Mouse (Mus musculus): Measurements from ENCODE around the gene Clca3a1.
"Not testable (repeated sequence)": the region's sequence is repeated elsewhere in the genome, so short reads cannot be mapped to it uniquely, and the experiment has no call there.

The Clca3a1 gene

DNA sequence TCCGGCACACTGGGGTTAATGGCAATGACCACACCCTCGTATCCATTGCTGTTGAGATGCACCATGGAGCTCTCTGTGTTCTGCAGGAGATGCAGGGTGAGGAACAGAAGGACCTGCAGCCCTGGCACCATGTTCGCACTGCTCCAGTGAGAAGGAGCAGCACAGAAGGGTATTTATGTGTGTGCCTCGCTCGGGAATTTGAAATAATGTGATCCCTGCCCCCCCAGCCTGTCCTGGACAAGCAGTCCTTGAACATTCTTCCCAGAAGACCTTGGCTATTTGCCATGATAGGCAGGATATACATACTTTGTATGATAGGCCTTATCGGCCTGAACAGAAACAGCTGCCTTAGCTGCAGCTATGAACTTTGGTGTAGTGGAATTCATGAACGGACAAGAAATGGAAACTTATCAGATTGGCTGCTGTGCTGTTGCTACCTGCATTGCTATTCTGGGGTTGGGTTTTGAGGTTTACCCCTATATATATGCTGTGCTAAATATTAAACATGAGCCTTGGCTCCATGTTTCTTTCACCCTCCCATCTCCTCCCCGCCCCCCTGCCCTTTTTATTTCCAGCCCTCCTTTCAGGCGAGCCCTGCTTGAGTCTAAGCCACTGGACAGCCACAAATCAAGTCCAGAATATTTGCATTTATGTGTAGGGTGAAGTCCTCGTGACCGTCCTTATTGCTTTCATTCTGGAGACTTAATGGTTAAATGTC lies at the start of gene Clca3a1:
Gene Clca3a1 (minus strand): TSS at position 386 of the 718 bp plus-strand sequence.
- in situ Hi-C loops (cut with MboI; ENCODE audit: low pct_unique_long_range_greater_than_20kb in 1 of 2, low sequenced_read_pairs in 2 of 2, unreplicated experiment in 1 of 2) = no loop called here

DNA sequence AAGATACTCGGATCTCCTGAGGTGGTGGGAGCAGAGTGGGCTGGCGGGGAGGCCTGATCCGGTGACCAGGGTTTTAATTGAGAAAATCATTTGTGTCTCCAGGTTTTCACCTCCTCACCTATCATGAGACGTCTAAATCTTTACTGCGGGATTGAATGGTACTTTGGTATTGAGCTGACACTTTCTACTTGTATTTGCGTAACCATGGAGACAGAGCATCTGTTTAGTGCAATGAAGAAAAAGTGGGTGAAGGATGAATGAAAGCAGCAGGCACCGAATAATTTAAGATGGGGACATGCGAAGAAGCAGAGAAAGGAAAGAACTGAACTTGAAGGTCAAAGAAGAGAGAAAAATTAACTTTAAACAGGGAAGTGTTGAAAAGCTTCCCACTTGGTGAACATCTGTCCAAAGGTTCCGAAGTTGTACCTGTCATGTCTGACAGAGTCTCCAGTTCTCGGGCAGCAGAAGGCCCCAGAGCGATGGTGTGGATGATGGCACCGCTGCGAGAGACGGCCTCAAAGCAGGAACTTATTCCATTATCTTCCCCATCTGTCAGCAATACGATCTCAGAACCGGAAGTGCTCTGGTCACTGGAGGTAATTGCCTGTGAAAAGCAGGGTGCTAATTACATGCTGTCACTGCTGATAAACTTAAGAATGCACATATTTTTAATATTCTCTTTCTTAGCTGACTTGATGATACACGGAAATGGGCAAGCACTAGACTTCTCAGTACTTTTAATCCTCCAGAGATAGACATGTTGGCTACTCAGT lies 47.6 kb upstream of the Clca3a1 start:
- in situ Hi-C loops (cut with MboI; ENCODE audit: low pct_unique_long_range_greater_than_20kb in 1 of 2, low sequenced_read_pairs in 2 of 2, unreplicated experiment in 1 of 2) = not testable (repeated sequence)

DNA sequence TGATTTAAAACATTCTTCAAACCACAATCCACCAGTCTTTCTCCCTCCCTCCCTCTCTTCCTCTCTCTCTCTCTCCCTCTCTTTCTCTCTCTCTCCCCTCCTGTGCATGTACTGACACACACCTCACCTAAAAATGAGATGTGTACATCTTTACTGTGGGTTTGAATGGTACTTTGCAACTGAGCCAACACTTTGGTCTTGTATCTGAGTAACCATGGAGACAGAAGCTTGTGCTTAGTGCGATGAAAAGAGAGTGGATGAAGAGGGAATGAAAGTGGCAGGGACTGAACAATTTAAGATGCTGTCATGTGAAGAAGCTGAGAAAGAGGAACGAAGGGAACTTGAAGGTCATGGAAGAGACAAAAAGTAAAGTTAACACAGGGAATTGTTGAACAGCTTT lies 45.8 kb upstream of the Clca3a1 start:
- in situ Hi-C loops (cut with MboI; ENCODE audit: low pct_unique_long_range_greater_than_20kb in 1 of 2, low sequenced_read_pairs in 2 of 2, unreplicated experiment in 1 of 2) = not testable (repeated sequence)

DNA sequence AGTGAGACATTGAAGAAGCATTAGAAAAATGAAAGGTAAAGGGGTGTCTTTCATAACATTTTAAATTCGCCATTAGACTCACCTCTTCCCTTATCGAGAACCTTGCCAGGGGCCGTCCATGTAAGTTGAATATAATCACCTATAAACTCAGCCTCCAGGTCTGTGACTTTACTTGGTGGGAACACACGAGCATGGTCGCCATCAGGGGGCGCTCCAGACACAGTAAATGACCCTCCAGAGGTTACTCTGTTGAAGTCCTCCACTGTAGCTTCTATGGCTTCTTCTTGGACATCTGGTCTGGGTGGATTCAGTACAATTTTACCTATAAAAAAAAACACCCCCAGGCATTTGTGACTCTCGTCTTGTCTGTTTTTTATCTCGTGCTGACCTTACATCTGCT lies 41.1 kb upstream of the Clca3a1 start:
- in situ Hi-C loops (cut with MboI; ENCODE audit: low pct_unique_long_range_greater_than_20kb in 1 of 2, low sequenced_read_pairs in 2 of 2, unreplicated experiment in 1 of 2) = no loop called here

DNA sequence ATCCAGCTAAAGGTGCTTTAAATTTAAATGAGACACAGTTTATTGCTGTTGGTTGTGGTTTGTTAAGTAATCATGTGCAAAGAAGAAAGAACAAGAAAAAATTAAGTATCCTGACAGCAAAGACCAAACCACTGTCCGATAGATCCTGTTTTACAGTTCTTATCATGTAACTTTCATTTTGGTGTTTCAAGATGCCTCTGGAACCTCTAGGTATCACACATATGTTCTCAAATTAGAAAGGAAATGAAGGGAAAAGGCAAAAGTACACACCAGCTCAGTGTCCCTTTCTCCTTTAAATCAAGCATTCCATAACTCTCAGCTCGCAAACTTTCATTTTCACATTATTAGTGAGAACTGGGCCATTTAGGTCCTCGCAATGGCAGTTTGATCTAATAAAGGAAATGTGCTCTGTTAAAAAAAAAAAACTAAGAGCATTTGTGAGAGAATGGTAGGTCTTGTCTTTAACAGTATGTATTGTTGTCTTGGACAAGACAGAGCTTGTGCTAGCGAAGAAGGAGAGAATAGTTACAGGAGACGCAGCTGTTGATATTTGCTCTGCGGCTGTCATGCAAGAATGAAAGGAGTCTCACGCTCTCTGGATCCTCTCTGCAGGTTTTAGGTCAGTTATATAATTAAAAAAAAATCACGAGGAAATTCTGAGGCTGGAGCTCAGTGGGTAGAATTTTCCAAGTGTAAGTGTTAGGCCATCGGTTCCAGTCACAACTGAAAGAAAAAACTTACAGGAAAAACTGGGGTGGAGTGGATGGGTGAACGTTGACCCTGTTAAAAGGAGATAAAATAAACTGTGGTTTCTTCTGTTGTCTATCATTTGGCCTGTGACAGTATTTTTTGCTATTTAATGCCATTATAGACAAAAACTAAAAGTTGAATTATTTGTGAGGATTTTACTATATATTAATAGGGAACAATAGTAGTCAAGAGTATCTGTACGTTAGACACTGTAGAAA lies 24.7 kb upstream of the Clca3a1 start:
- in situ Hi-C loops (cut with MboI; ENCODE audit: low pct_unique_long_range_greater_than_20kb in 1 of 2, low sequenced_read_pairs in 2 of 2, unreplicated experiment in 1 of 2) = loop anchor here in 1 of 2 experiments (25.0 kb wide), 1 partner anchor 227 kb away; no protein-coding TSS in a partner anchor

DNA sequence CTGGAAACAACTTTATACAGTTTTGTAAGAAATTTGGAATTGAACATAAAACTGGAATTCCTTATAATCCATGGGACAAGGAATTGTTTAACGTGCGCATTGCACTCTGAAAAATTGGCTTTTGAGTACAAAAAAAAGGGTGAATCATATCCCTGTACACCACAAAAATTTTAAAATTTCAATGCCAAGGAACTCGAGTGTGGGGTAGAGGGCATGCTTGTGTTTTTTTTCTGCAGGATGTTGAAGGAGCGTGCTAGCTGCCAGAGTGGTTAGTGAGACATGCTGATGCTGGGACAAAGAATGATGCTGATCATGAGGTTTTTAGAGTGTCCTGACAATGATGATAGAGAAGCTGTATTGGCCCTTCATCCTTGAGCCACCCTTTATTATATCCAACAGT lies 4.4 kb upstream of the Clca3a1 start:
- in situ Hi-C loops (cut with MboI; ENCODE audit: low pct_unique_long_range_greater_than_20kb in 1 of 2, low sequenced_read_pairs in 2 of 2, unreplicated experiment in 1 of 2) = no loop called here

DNA sequence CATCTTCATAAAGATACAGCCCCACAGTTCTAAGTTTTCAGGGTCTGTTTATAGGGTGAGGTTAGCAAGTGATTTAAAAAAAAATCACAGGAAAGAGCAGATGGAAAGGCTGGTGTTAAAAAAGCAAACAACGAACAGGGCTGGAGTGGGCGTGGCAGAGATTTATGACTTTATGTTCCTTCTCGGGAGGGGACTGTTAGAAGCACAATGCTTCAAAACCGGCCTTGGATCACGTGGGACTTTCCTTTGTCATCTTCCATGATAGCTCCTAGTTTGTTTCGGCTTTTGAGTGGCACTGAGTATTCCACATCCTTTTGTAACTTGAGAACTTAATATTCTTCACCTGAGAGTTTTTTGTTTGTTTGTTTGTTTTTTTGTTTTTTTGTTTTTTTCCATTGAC lies 677 bp upstream of the Clca3a1 start:
- in situ Hi-C loops (cut with MboI; ENCODE audit: low pct_unique_long_range_greater_than_20kb in 1 of 2, low sequenced_read_pairs in 2 of 2, unreplicated experiment in 1 of 2) = no loop called here

DNA sequence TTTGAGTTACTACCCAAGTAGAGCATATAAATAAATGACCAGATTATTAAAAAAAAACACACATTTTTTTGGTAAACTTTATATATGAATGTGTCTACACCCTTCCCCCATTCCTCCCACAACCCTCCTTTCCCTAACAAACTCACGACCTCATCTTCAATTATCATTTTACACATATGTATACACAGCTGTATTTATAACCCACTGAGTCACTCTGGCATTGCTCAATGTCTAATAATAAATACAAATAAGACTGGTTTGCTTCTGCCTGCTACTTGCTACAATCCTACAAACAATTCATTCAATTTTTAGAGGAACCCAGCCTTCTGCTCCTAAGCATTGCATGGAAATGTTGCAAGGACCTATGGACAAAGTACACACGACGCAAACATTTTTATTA lies 1.1 kb downstream of the Clca3a1 start:
- in situ Hi-C loops (cut with MboI; ENCODE audit: low pct_unique_long_range_greater_than_20kb in 1 of 2, low sequenced_read_pairs in 2 of 2, unreplicated experiment in 1 of 2) = no loop called here

DNA sequence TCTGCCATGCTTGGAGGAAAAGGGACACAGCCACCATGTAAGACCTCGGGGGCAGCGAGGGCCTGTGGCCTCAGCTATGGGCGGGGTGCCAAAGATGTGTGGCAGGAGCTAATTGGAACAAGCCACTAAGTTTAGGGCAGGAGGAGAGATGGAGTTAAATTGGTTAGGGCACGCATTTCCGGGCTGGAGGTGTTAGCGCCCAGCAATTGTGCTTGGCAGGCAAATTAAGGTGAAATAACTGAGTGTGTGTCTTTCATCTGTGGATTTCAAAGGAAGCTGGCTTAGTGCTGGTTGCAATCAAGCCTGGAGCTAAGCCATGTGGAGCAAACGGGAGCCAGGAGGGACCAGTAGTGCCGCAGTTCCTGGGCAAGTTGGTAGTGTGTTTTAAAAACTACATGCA lies 4.7 kb downstream of the Clca3a1 start:
- in situ Hi-C loops (cut with MboI; ENCODE audit: low pct_unique_long_range_greater_than_20kb in 1 of 2, low sequenced_read_pairs in 2 of 2, unreplicated experiment in 1 of 2) = not testable (repeated sequence)

DNA sequence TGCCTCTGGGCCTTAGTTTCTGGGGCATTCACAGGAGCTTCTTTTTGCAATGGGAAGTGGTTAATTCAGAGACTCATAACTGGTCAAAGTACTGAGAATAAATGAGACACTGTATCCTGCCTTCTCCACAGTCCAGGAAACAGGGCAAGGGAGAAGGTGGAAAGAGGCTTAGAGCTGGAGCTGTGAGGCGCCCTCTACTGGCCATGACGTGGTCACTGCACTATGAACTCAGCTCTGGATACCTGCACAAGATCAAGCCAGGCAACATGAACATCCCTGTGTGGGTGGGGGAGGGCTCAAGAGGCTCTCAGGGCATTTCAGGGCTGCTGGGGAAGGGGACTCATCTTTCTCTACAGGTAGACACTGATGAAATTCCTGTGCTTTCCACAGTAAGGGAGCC lies 7.7 kb downstream of the Clca3a1 start:
- in situ Hi-C loops (cut with MboI; ENCODE audit: low pct_unique_long_range_greater_than_20kb in 1 of 2, low sequenced_read_pairs in 2 of 2, unreplicated experiment in 1 of 2) = no loop called here

DNA sequence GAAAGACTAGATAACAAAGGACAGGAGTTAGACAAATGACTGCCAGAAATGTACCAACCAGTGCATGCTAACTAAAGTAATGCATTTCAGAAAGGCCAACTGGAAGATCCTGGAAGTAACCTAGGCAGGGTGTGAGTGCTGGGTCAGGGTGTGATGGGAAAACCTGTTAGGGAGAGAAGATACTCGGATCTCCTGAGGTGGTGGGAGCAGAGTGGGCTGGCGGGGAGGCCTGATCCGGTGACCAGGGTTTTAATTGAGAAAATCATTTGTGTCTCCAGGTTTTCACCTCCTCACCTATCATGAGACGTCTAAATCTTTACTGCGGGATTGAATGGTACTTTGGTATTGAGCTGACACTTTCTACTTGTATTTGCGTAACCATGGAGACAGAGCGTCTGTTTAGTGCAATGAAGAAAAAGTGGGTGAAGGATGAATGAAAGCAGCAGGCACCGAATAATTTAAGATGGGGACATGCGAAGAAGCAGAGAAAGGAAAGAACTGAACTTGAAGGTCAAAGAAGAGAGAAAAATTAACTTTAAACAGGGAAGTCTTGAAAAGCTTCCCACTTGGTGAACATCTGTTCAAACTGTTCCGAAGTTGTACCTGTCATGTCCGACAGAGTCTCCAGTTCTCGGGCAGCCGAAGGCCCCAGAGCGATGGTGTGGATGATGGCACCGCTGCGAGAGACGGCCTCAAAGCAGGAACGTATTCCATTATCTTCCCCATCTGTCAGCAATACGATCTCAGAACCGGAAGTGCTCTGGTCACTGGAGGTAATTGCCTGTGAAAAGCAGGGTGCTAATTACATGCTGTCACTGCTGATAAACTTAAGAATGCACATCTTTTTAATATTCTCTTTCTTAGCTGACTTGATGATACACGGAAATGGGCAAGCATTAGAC lies 11.5 kb downstream of the Clca3a1 start:
- in situ Hi-C loops (cut with MboI; ENCODE audit: low pct_unique_long_range_greater_than_20kb in 1 of 2, low sequenced_read_pairs in 2 of 2, unreplicated experiment in 1 of 2) = not testable (repeated sequence)

DNA sequence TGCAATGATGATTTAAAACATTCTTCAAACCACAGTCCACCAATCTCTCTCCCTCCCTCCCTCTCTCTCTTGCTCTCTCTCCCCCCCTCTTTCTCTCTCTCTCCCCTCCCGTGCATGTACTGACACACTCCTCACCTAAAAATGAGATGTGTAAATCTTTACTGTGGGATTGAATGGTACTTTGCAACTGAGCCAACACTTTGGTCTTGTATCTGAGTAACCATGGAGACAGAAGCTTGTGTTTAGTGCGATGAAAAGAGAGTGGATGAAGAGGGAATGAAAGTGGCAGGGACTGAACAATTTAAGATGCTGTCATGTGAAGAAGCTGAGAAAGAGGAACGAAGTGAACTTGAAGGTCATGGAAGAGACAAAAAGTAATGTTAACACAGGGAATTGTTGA lies 13.1 kb downstream of the Clca3a1 start:
- in situ Hi-C loops (cut with MboI; ENCODE audit: low pct_unique_long_range_greater_than_20kb in 1 of 2, low sequenced_read_pairs in 2 of 2, unreplicated experiment in 1 of 2) = not testable (repeated sequence)

DNA sequence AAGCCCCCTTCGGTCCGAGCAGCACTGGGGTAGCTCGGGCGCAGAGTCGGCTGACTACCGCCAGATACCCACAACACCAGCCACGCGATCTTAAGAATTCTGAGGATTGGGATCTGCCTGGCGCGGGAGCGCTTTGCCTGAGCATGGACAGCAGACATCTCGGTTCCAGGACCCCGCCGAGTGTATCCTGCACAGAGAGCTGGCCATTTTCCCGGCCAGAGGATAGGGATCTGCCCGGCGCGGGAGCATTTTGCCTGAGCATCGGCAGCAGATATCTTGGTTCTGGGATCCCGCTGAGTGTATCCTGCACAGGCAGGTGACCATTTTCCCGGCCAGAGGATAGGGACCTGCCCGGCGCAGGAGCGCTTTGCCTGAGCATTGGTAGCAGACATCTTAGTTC lies 22.4 kb downstream of the Clca3a1 start:
- in situ Hi-C loops (cut with MboI; ENCODE audit: low pct_unique_long_range_greater_than_20kb in 1 of 2, low sequenced_read_pairs in 2 of 2, unreplicated experiment in 1 of 2) = not testable (repeated sequence)

DNA sequence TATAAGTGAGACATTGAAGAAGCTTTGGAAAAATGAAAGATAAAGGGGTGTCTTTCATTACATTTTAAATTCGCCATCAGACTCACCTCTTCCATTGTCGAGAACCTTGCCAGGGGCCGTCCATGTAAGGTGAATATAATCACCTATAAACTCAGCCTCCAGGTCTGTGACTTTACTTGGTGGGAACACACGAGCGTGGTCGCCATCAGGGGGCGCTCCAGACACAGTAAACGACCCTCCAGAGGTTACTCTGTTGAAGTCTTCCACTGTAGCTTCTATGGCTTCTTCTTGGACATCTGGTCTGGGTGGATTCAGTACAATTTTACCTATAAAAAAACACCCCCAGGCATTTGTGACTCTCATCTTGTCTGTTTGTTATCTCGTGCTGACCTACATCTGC lies 23.9 kb downstream of the Clca3a1 start:
- in situ Hi-C loops (cut with MboI; ENCODE audit: low pct_unique_long_range_greater_than_20kb in 1 of 2, low sequenced_read_pairs in 2 of 2, unreplicated experiment in 1 of 2) = no loop called here

DNA sequence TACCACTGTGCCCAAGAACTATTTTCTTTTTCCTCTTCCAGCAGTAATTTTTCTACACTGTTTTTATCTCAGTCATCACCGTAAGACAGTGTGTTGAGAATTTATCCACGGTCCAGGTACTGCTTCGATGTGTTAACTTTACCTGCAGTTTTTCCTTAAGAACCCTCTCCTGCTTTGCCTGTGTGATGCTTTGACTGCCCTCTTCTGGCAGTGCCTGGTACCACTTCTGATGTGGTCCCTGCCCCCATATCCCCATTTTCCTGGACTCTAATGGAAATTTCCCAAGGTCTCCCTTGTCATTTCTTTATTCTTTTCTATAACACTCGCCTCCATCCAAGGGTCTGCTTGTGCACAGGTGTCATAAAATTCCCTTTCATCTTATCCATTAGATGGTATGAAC lies 37.3 kb downstream of the Clca3a1 start:
- in situ Hi-C loops (cut with MboI; ENCODE audit: low pct_unique_long_range_greater_than_20kb in 1 of 2, low sequenced_read_pairs in 2 of 2, unreplicated experiment in 1 of 2) = loop anchor here in 1 of 2 experiments (10.0 kb wide), 1 partner anchor 269 kb away; no protein-coding TSS in a partner anchor

DNA sequence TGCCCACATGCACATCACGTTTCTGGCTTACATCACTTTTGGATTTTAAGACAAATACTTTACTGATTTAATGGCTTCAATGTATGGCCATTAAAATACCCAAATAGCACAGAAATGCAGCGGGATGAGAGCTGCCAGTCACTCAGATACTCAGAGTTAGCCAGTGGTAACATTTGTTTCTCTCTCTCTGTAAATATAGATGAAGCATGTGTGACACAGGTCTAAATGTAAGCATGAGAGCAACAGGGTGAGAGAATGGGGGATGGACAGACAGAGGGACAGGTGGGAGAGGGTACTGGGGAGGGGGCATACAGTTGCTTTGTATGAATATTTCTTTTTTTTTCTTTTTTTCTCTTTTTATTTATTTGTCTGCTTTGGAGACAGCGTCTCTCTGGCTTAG lies 38.2 kb downstream of the Clca3a1 start:
- in situ Hi-C loops (cut with MboI; ENCODE audit: low pct_unique_long_range_greater_than_20kb in 1 of 2, low sequenced_read_pairs in 2 of 2, unreplicated experiment in 1 of 2) = loop anchor here in 1 of 2 experiments (10.0 kb wide), 1 partner anchor 268 kb away; no protein-coding TSS in a partner anchor

DNA sequence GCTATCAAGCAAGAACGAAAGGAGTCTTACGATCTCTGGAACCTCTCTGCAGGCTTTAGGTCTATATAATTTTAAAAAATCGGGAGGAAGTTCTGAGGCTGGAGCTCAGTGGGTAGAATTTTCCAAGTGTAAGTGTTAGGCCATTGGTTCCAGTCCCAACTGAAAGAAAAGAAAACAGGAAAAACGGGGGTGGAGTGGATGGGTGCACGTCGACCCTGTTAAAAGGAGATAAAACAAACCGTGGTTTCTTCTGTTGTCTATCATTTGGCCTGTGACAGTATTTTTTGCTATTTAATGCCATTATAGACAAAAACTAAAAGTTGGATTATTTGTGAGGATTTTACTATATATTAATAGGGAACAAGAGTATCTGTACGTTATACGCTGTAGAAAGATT lies 38.9 kb downstream of the Clca3a1 start:
- in situ Hi-C loops (cut with MboI; ENCODE audit: low pct_unique_long_range_greater_than_20kb in 1 of 2, low sequenced_read_pairs in 2 of 2, unreplicated experiment in 1 of 2) = loop anchor here in 1 of 2 experiments (10.0 kb wide), 1 partner anchor 267 kb away; no protein-coding TSS in a partner anchor
